Mouse (Mus musculus) bone marrow macrophage, adult 2 months (primary cell): ENCODE results near the gene Fbxo6. TPM values are rescaled to one million over a fixed set of nuclear protein-coding genes. Genes with fewer than 3 reads are reported as not detected.

Experiments
- H3K27ac ChIP-seq: 2 replicates; pipeline ENCODE4 v1.5.1; 2012; ENCODE audit warnings: low read depth, low read length; ENCODE audit not compliant: insufficient read depth
- H3K4me1 ChIP-seq: 2 replicates; pipeline ENCODE4 v1.6.1; 2012; ENCODE audit warnings: low read length; ENCODE audit not compliant: control insufficient read depth, insufficient read depth
- H3K4me3 ChIP-seq: 2 replicates; pipeline ENCODE4 v1.5.1; 2012; ENCODE audit warnings: mild to moderate bottlenecking, low read length, moderate library complexity; ENCODE audit not compliant: insufficient read depth
- CTCF ChIP-seq: IDR thresholded peaks from 2 replicates; pipeline ENCODE4 v1.5.1; 2012; ENCODE audit warnings: low read depth, mild to moderate bottlenecking, low read length, moderate library complexity
- POLR2A ChIP-seq: IDR thresholded peaks from 2 replicates; pipeline ENCODE4 v1.6.1; 2012; ENCODE audit warnings: mild to moderate bottlenecking, low read depth, low read length, borderline replicate concordance
- polyA plus RNA-seq: library from polyadenylated mRNA; stranded (reverse); fragments of >200 nt; gene quantifications from 2 replicates; pipeline ENCODE4 v1.2.4, GENCODE M21; 2012; ENCODE audit not compliant: missing spikeins, insufficient read depth, insufficient read length

Fbxo6 gene
- polyA plus RNA-seq, 1 experiment, result 37.8 TPM

DNA sequence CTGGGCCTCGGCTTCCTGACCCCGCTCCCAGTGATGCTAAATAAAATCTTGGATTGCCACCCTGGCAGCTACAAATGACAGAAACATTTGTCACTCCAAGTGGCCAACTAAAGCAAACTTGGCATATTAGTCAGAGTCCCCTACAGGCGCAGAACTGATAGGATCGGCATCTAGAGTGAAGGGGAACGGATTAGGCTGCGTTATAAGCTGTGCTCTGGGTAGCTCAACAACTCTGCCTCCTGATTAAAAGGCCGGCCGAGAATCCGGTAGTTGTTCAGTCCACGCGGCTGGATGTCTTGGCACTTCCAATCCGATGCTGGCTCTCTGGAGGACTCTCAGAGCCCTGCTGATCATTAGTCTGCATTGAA lies 22.5 kb upstream of the Fbxo6 start:
- Histone ChIP-seq H3K27ac (no peak overlapping the region), H3K4me1 (peaks cover 3% of the 10 kb centered on the region; the same call in 1 of the 2 replicates), H3K4me3 (no peak overlapping the region)
- TF ChIP-seq POLR2A, result no peak

DNA sequence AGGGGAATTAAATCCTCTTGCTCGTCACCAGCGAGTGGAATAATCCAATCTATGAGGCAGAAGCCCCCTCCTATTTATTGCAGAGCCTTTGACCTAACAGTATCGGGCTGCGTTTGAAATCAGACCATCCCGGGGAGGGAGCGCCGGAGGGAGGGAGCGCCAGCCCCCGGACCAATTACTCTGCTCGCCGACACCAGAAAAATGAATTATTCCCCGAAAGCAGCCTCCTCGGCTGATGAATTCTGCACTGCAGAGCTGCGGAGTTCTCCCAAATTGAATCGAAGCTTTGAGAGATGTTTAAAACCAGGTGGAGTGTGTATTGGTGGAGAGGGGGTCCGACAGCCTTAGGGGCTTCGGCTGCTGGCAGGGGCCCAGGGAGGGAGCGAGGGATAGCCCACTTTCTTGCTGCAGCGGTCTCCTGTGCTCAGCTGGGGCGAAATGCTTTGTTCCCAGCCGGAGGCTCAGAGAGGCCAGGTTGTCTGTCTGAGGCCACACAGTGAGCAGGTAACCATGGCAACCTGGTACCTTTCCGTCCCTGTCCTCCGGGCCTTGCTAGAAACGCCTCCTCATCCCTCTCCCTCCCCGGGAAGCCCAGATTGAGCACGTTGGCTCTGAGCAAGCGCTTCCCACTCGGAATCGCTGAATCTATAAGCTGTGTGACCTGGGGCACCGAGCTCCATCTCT lies 22.0 kb upstream of the Fbxo6 start:
- no peak for TF ChIP-seq POLR2A
- no peak for TF ChIP-seq CTCF
- no peak overlapping the region for H3K4me3 ChIP-seq
- peaks cover 3% of the 10 kb centered on the region; the same call in 1 of the 2 replicates for H3K4me1 ChIP-seq
- no peak overlapping the region for H3K27ac ChIP-seq

DNA sequence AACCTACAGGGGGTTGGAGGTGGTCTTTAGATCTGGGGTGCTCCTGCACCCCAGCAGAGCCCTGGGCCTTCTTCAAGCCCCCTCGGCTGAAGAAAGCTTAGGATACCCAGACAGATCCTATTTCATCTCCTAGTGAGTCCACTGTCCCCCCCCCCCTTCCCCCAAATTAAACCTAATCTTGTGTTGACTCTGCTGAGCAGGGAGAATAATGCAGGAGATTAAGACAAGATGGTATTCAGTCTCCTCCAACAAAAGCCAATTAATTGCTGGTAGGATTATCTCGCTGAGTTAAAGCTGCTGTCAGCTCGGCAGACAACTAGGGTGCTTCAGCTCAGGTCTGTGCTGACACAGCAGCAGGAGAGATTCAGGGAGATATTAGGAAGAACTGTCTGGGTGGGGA lies 19.3 kb upstream of the Fbxo6 start:
- no peaks in the 10 kb centered on the region for H3K4me1 ChIP-seq
- no peak overlapping the region for H3K27ac ChIP-seq
- TF ChIP-seq CTCF (no peak), POLR2A (no peak)
- no peak overlapping the region for H3K4me3 ChIP-seq

DNA sequence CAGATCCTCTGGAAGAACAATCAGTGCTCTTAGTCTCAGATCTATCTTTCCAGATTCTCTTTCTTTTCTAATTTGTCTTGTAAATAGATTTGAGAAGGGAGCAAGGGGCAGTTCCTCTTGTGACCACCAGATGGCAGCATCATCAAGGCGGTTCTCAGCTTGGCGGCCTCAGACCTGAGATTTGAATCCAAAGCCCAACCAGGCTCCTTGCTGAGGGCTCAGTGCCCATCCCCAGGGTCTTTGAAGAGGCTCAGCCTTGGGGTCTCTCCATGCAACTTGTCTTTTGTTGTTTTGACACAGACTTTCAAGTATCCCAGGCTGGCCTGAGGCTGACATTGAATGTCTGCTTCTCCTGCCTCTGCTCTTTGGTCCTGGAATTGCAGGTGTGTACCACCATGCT lies 18.9 kb upstream of the Fbxo6 start:
- Histone ChIP-seq H3K4me1 (no peaks in the 10 kb centered on the region), H3K27ac (no peak overlapping the region), H3K4me3 (no peak overlapping the region)
- TF ChIP-seq POLR2A (no peak), CTCF (peak; percentile 97)

DNA sequence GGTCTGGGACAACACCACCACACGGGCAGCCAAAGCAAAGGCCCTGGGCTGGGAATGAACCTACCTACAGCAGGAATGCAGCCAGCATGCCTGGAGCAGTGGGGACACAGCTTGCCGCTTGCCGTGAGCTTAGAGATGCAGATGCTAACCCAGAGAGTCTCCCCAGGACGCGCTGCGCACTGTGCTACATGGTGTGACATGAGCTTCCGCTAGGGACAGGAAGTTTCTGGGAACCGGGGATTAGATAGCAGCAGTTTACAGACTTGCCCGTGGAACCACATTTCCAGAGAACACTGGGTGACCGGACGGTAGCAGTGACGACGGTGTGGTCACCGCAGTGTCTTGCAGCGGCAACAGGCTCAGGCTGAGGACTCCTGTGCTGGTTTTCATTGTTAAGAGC lies 17.6 kb upstream of the Fbxo6 start:
- TF ChIP-seq CTCF (no peak), POLR2A (no peak)
- Histone ChIP-seq H3K4me1 (no peaks in the 10 kb centered on the region), H3K27ac (no peak overlapping the region), H3K4me3 (no peak overlapping the region)

DNA sequence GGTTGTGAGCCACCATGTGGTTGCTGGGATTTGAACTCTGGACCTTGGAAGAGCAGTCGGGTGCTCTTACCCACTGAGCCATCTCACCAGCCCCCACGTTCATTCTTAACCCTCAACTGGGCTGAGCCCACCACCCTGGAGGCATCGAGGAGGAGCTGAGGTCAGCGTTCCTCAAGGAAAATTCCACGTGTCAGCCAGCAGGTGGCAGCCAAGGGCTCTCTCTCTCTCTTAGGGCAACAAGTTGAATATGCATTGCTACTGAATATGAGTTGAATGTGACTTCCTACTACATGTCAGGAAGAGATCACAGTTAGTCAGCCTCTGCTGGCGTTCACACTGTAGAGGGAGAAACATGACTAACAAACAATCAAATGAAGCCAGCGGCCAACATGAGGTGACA lies 16.3 kb upstream of the Fbxo6 start:
- no peaks in the 10 kb centered on the region for H3K4me1 ChIP-seq
- no peak overlapping the region for H3K27ac ChIP-seq
- no peak overlapping the region for H3K4me3 ChIP-seq
- TF ChIP-seq POLR2A, result no peak
- TF ChIP-seq CTCF, result peak; percentile 56

DNA sequence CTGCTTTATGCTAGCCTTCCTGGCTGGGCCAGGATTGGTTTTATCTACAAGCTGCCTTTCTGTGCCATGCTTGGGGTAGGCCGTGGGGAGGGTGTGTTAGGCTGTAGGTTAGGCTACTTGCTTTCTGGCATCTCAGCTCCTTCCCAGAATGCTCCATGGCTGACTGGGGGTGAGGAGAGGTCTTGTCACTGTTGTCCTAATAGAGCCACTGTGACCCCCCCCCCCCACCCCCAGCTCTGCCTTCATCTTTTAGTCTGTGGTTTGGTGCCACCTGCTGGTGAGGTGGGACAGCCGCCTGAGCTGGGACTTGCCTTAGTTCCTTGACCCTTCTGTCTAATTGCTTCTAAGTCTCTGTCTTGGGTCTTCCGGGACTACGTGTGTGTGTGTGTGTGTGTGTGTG lies 15.0 kb upstream of the Fbxo6 start:
- TF ChIP-seq POLR2A, result no peak
- peak; percentile 57 for TF ChIP-seq CTCF
- Histone ChIP-seq H3K4me3 (no peak overlapping the region), H3K4me1 (no peaks in the 10 kb centered on the region), H3K27ac (no peak overlapping the region)

DNA sequence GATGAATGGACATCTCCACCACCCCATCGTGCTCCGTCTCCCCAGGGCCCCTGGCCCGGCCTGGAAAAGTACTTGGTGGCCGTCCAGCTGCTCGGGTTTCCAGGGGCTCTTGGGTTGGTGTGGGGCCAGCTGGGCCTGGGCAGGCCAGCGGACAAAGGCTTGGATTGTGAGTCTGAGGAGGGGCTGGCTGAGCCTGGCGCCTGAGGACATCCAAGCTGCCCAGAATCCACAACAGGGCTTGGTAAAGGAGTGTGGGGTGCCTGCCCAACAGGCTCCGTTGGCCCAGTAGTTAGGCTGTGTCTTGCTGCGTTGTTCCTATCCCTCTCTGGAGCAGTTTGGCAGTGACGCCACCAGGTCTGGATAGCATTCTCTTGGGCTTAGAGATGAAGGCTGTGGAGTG lies 14.5 kb upstream of the Fbxo6 start:
- H3K4me3 ChIP-seq, result no peak overlapping the region
- no peak overlapping the region for H3K27ac ChIP-seq
- no peaks in the 10 kb centered on the region for H3K4me1 ChIP-seq
- TF ChIP-seq POLR2A (no peak), CTCF (no peak)

DNA sequence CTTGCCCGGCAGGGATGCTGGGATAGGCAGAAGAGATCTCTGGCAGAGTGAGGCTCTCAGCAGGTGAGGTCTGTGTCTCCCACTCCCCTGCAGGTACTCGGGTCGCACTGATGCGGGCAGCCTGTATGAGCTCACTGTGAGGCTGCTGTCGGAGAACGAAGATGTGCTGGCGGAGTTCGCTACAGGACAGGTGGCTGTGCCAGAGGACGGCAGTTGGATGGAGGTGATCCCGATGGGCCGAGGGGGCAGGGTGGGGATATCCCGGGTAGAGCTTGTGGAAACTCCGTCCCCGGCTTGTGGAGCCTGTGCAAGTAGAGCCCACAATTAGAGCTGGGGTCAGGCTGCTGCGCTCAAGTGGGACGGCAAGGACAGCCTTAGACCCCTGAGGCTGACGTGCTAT lies 13.6 kb upstream of the Fbxo6 start:
- TF ChIP-seq CTCF (no peak), POLR2A (no peak)
- Histone ChIP-seq H3K27ac (no peak overlapping the region), H3K4me3 (no peak overlapping the region), H3K4me1 (no peaks in the 10 kb centered on the region)

DNA sequence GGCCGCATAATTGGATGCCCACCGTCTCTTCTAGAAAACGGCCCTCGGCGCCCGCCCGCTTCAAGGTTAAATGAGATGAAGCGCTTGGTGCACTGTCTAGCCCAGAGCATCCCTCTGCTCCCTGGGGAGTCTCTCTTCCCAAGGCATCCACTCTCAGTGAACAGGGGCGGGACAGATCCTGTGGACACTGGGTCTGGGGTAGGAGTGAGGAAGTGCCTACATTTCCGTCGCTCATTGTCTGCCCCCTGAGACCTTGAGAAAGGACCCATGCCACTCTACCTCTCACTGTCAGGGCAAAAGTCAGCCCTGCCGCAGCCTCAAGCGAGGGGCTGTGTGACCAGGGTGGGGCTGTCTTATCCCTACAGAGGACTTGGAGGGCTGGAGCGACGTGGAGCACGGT lies 12.5 kb upstream of the Fbxo6 start:
- TF ChIP-seq POLR2A (no peak), CTCF (no peak)
- 0 out of 2 replicates have a peak overlapping the region, but pooled peaks have one; percentile 26 for H3K4me3 ChIP-seq
- no peaks in the 10 kb centered on the region for H3K4me1 ChIP-seq
- H3K27ac ChIP-seq, result no peak overlapping the region

DNA sequence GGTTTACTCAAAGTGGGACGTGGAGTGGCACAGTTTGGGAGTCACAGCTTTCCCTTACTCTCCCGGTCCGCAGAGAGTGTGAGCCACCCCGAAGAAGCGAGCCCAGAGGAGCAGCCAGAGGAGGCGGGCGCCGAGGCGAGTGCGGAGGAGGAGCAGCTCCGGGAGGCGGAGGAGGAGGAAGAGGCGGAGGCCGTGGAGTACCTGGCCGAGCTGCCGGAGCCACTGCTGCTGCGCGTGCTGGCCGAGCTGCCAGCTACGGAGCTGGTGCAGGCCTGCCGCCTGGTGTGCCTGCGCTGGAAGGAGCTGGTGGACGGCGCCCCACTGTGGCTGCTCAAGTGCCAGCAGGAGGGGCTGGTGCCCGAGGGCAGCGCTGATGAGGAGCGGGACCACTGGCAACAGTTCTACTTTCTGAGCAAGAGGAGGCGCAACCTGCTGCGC lies 12.1 kb upstream of the Fbxo6 start:
- TF ChIP-seq CTCF, result peak; percentile 53
- TF ChIP-seq POLR2A, result no peak
- H3K27ac ChIP-seq, result no peak overlapping the region
- H3K4me1 ChIP-seq, result peaks cover under 1% of the 10 kb centered on the region; the same call in 1 of the 2 replicates
- H3K4me3 ChIP-seq, result peak overlapping the region; percentile 26
